Mouse (Mus musculus) right cerebral cortex, adult 2 months (tissue): Measurements from ENCODE around the gene Rhot2.

ENCODE experiments used
- DNase-seq, 2 experiments: peaks; one replicate each; pipeline ENCODE4 v3.0.0; 2021 to 2022; ENCODE audit warnings: low spot score in 2 of 2

Rhot2 gene

DNA sequence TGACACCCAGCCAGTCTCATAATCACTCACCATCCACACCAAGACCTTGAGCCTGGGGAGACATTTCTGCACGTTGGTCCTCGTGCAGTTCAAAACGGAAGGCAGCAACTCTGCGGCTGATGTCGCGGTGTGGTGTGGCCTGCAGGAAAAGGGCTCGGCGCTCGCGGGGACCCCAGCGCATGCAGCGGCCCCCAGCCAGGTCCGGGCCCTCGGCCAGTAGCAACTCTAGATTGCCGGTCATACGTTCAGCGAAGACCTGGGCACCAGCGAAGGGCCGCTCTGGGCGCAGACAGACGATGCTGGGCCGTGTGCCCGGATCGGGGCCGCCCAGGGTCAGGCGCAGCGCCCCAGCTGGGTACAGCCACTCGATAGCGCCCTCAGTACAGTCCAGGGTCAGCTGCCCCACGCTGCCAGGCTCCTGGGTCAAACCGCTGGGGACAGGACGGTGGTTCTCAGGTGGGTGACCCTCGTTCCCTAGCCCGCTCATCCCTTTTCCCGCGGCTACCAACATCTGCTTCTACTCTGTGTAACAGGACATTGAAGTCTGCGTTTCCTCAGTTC lies 48.4 kb downstream of the Rhot2 start:
- DNase-seq, result no peak

DNA sequence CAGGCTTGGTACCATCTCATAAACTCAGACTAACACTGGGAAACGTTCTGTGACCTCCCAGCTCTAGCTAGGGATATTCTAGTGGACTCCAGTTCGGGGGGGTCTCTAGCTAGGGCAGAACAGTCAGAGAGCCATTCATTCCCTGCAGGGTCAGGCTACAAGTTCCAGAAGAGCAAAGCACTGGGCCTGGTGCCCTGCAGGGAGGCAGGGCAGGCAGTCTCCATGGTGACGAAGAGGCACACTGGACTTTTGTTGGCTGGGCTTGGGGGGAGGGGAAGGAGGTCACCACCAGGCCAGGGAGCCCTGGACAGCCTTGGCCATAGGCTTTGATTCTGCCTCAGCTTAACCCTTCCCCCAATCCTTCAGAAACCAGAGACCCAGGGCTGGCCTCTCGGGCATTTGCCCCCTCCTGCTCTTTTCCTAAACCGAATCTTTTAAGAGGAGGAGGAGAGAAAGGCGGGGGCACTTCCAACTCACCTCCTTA lies 49.0 kb downstream of the Rhot2 start, which contains the start of gene AC134908.4:
Gene AC134908.4, minus strand, starts transcription at position 51 of the 484 bp plus-strand sequence.
- DNase-seq, result peak in 1 of 2 experiments; percentile 66

DNA sequence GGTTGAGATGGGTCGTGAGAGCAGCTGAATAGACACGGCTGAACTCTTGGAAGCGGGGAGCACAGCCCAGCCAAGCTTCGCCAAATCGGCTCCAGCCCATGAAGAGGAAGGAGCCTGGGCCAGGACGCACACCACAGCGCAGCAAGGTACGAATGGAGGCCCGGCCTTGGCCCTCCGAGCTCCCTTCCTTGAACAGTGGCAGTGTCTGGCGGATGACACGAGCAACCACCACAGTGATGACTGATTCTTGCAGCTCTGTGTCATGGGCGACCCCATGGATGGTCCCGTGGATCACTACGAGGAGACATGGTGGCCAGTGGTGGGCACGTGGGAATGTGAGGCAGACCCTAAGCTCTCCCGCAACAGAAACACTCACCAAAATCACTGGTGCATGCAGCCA lies 49.7 kb downstream of the Rhot2 start:
- DNase-seq, result no peak

GRCm38 (mm10) chr17:25794197-25794596 lies 50.5 kb downstream of the Rhot2 start:
- no peak for DNase-seq

DNA sequence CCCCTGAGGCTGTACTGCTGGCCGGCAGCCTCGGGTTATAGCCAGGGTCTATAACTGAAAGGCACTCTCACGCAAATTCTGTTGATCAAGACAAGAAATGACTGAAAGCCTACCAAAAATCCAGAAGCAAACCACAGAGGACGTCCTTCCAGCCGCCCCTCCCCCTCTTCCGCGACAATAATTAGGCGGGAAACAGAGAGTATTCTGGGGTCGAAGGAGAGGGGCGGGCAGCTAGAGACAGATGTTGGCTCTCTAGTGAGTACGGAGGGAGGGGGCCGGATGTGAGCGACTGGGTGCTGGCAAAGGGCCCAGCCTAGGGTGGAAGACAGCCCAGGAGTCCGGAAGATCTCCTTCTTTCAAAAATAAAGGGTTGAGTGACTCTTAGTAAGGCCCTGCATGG lies 52.0 kb downstream of the Rhot2 start, which contains the start of gene Fam173a:
Gene Fam173a, minus strand, starts transcription at position 287 of the 400 bp plus-strand sequence.
- DNase-seq, result peak; percentile 63 to 78

- peak; percentile 84 to 91 for DNase-seq
These were observed 52.7 kb downstream of the Rhot2 start for GRCm38 (mm10) chr17:25791843-25792527.

DNA sequence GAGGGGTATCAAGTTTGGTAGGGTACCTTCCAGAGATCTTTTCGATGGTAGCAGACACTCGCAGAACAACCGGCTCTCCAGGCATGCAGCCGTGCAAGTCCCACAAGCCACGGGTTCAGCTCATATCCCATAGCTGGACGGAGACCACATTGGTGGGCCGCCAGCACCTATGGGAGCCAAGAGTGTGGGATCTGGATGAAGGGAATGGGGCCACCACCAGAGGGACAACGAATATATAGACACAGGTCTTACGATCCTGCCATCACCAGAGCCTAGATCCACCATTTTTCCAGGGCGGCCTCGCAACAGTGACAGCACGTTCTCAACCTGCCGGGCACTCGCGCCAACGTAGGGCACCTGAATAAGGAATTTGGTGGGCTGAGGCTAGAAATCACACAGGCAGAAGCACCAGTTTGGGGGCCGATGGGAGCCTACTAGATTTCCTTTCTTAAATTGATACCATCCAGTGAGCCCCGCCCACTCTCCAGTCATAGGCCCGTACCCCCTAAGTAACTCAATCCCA lies 53.3 kb downstream of the Rhot2 start:
- DNase-seq, result no peak
